Mouse (Mus musculus) lung, postnatal 14 days (tissue): ENCODE results near the gene Aco1.

Experiments
- DNase-seq: peaks from one replicate; pipeline ENCODE4 v3.0.0; 2021

The Aco1 gene

GRCm38 (mm10) chr4:40157500-40158223 lies 14.8 kb downstream of the Aco1 start:
- DNase-seq: no peak

GRCm38 (mm10) chr4:40158224-40158540 lies 15.3 kb downstream of the Aco1 start:
- no peak for DNase-seq

- DNase-seq: no peak
Measured at GRCm38 (mm10) chr4:40160591-40161434, 17.9 kb downstream of the Aco1 start.

DNA sequence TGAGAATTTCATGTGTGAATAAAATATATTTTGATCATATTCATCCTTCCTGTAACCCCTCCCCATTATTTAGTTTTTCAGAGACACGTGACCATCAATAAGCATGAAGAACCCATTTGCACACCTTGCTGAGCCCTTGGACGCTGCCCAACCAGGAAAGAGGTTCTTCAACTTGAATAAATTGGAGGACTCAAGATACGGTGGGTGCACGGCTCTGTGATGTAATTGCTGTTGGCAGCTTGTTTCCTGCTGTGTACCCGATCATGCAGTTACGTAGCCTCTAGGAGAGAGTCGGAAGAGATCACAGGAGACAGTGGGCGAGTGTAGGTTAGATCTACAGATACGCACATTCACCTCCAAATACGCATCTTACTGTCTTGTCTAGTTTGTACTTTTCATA lies 20.8 kb downstream of the Aco1 start:
- no peak for DNase-seq

DNA sequence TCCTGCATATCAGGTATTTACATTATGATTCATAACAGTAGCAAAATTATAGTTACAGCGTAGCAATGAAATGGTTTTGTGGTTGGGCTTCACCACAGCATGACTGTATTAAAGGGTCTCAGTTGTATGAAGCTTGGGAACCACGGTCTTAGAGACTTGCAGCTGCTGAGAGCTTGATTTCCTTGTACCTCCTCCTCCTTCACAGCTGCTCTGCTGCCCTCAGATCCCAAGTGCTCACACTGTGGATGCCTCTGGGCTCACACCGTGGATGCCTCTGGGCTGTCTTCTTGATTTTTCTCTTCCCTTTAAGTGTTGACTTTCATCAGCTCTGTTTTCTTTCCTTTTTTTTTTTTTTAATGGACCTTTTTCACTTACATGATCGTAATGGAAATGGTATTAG lies 28.6 kb downstream of the Aco1 start:
- no peak for DNase-seq

- no peak for DNase-seq
Measured at GRCm38 (mm10) chr4:40172336-40172735, 29.5 kb downstream of the Aco1 start.

DNA sequence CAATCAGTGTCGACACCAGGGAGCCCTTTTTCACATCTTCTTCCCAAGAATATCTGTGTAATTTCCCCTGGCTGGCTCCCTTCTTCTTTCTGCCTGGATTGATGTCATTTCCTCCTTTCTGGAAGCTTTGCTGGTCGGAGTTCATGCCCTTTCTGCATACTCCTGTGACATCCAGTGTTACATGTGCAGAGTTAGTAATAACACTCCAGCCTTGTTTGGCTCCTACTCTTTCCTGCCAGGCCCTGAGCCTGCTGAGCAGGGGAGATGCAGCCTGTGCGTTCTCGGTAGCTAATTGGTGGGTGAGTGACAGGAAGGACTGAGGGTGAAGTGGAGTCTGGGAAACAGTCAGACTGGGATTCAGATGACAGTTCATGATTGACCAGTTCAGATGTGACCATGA lies 31.4 kb downstream of the Aco1 start:
- no peak for DNase-seq

- DNase-seq: no peak
Measured at GRCm38 (mm10) chr4:40178584-40178983, 35.7 kb downstream of the Aco1 start.

GRCm38 (mm10) chr4:40180046-40180445 lies 37.2 kb downstream of the Aco1 start:
- no peak for DNase-seq

GRCm38 (mm10) chr4:40181681-40182080 lies 38.8 kb downstream of the Aco1 start:
- DNase-seq: no peak

DNA sequence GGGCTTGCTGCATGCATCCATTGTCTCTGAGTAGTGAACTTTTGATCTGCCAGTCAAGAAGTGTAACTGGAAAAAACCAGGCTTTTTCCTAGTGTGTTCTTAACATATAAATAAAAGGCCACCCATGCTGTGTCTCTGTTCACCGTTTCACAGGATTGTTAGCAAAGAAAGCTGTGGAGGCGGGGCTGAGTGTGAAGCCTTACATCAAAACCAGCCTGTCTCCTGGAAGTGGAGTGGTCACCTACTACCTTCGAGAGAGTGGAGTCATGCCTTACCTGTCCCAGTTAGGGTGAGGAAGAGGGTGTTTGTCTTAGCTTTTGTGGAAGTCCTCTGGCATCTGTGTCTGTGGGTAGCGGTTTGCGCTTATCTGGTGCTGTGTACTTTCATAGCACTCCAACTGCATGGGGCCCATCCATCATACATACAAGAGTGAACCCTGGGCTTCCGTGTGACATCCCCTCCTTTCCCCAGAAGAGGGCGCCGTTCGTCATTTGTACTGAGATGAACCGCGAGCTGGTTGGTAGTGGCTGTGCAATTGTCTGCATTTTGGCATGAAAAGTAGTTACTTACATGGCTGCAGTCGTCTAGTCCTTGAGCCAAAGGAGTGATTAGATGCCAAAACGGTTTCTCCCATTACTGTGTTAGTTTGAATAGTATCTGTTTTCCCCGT lies 39.9 kb downstream of the Aco1 start:
- peak; percentile 80 for DNase-seq

- DNase-seq: no peak
Measured at GRCm38 (mm10) chr4:40183781-40184180, 40.9 kb downstream of the Aco1 start.

- no peak for DNase-seq
Measured at GRCm38 (mm10) chr4:40184470-40184869, 41.6 kb downstream of the Aco1 start.

DNA sequence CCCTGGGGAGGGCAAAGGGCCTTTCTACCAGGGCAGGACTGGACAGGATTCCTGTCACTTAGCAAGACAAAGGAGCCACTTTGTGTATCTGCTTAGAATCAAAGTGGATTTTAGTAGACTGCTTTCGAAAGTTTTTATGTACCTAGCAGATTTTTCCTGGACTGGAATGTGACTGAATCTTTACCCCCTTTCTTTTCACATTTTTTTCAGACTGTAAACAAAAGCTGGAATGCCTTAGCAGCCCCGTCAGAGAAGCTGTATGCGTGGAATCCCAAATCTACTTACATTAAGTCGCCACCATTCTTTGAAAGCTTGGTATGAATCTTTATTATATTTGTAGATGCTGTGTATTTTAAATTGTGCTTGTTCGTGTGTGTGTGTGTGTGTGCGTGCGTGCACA lies 45.1 kb downstream of the Aco1 start:
- no peak for DNase-seq

- no peak for DNase-seq
Measured at GRCm38 (mm10) chr4:40192246-40192645, 49.4 kb downstream of the Aco1 start.

- no peak for DNase-seq
Measured at GRCm38 (mm10) chr4:40193461-40193860, 50.6 kb downstream of the Aco1 start.

GRCm38 (mm10) chr4:40195336-40195735 lies 52.5 kb downstream of the Aco1 start:
- no peak for DNase-seq

- no peak for DNase-seq
Measured at GRCm38 (mm10) chr4:40202205-40202604, 59.3 kb downstream of the Aco1 start.

GRCm38 (mm10) chr4:40204374-40204773 lies 61.5 kb downstream of the Aco1 start:
- no peak for DNase-seq

DNA sequence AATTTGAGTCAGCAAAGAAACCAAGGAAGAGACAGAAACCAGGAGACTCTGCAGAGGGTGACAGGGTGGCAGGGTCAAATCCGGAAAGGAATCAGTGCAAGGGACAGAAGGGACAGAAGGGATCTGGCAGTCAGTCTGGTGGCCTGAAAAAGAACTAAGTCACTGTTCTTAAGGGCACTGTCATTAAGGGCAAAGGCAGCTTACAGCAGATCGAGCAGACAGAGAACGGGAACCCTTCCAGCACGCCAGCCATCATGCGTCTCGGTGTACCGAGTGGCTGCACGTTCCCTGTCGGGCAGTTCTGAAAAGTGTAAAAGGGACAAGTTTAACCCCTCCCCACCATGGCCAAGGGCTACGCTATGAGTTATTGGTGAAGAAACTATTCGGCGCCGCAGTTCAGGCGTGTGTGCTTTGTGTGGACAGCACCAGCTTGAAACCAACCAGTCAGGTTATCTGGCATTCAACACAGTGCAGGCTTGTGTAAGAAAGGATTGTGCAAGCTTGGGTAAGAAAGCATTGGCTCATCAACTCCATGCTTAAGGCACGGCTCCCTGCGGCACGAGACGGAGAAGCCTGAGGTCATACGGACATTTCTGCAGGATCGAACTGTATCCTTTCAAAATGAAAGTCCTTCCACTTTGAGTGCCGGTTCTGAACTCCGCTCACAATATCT lies 62.5 kb downstream of the Aco1 start:
- DNase-seq: peak; percentile 16

GRCm38 (mm10) chr4:40207701-40208100 lies 64.8 kb downstream of the Aco1 start:
- DNase-seq: no peak

DNA sequence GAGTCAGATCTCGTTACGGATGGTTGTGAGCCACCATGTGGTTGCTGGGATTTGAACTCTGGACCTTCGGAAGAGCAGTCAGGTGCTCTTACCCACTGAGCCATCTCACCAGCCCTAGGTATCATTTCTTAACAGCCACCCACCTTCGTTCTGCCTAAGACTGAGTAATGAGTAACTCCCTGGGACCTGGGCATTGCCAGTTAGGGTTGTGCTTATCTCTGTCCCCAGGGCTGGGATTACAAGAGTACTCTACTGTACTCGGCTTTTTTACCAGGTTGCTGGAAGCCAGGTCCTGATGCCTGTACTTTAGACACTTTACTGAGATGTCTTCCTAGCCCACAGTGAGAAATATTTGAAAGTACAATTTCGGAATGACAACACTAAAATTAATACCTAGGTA lies 69.3 kb downstream of the Aco1 start:
- DNase-seq: no peak

- DNase-seq: no peak
Measured at GRCm38 (mm10) chr4:40217910-40218309, 75.0 kb downstream of the Aco1 start.
